7 mouse cellular contexts compared by ENCODE assay signal in the genomic region with DNA sequence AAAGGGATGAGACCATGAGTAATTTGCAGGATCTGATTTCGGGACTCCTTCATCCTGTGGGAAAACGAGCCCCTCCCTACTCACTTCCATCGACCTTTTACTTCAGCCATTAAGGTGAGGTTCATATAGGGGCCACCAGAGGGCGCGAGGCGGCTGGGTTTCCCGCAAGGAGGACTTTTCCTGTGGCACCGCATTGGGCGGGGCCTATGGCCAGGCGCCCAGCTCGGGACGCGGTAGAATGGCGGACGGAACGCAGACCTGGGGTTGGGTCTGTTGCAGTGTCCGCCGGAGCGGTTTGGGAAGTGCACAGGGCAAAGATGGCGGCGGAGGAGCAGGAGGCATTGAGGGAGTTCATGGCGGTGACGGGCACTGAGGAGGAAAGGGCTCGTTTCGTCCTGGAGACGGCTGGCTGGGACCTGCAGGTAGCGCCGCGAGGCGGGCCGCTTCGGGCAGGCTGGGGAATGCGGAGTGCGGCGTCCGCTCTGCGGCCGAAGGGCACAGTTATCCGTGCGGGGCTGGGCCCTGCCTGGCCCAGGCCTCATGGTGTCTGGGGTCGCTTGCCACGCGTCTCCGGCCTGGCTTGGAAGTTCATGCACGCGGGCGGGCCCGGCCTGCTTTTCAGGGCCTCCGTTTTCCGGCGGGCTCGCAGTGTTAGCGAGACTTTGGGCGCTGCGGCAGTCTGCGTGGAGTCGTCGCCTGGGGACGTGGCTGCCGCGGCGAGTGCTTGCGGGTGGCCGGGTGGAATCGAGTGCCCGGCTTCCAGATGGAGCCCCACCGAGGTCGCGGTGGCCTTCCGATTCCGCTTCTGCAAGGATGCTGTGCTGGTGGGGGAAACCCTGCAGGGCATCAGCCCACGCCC.
DNase-seq lines count a peak whose midpoint lies in the region; ATAC-seq lines count a peak whose summit lies in the region.
"Not testable (repeated sequence)": the region's sequence is repeated elsewhere in the genome, so short reads cannot be mapped to it uniquely, and the experiment has no call there.

No protein-coding gene starts in this region.

- not testable (repeated sequence) for H3K4me2 ChIP-seq in embryonic facial prominence, embryonic 11.5 days (ENCODE audit: low read depth, low read length)
- peak overlapping the region; percentile 41 for H3K4me2 ChIP-seq in midbrain, embryonic 13.5 days (replicated peaks)

- H3K9ac ChIP-seq in embryonic facial prominence, embryonic 11.5 days (replicated peaks; ENCODE audit: low read length): peak overlapping the region; percentile 83
- H3K9ac ChIP-seq in midbrain, embryonic 13.5 days (replicated peaks): peak overlapping the region; percentile 82

- WGBS in embryonic facial prominence, embryonic 11.5 days: 14% methylated on average over 53 of the region's 72 CpGs
- WGBS in limb, embryonic 10.5 days: 9% methylated on average over 68 of the region's 72 CpGs
- WGBS in midbrain, embryonic 13.5 days: 14% methylated on average over 70 of the region's 72 CpGs

- not testable (repeated sequence) for H3K9me3 ChIP-seq in embryonic facial prominence, embryonic 11.5 days (replicated peaks; ENCODE audit: control insufficient read depth, low read length); limb, embryonic 10.5 days (replicated peaks); midbrain, embryonic 13.5 days

- ATAC-seq in embryonic facial prominence, embryonic 11.5 days (replicated peaks; ENCODE audit: insufficient number of reproducible peaks, low FRiP score, low TSS enrichment, low read depth): peak; percentile 99
- ATAC-seq in granulocyte monocyte progenitor cell, adult 5-6 weeks (replicated peaks; ENCODE audit: poor library complexity, severe bottlenecking): peak; percentile 100
- ATAC-seq in midbrain, embryonic 13.5 days: peak; percentile 100

- not testable (repeated sequence) for H3K27me3 ChIP-seq in embryonic facial prominence, embryonic 11.5 days (ENCODE audit: control insufficient read depth, insufficient read depth, low read length); limb, embryonic 10.5 days (ENCODE audit: low read depth, poor library complexity, severe bottlenecking); midbrain, embryonic 13.5 days

- DNase-seq in adrenal gland, postnatal 14 days: peak; percentile 100
- peak; percentile 94 for DNase-seq in embryonic facial prominence, embryonic 11.5 days (ENCODE audit: low spot score)
- peak; percentile 100 for DNase-seq in kidney, adult 11 months
- DNase-seq in limb, embryonic 10.5 days (ENCODE audit: low spot score): not testable (repeated sequence)
- peak; percentile 98 for DNase-seq in spleen, adult 12 weeks (ENCODE audit: low spot score)

- peak overlapping the region; percentile 50 for H3K4me3 ChIP-seq in embryonic facial prominence, embryonic 11.5 days (ENCODE audit: low read depth, low read length)
- H3K4me3 ChIP-seq in limb, embryonic 10.5 days: peak overlapping the region; percentile 56
- peak overlapping the region; percentile 52 for H3K4me3 ChIP-seq in midbrain, embryonic 13.5 days (replicated peaks)

- H3K36me3 ChIP-seq in embryonic facial prominence, embryonic 11.5 days (replicated peaks; ENCODE audit: control insufficient read depth, insufficient read depth, low read depth, low read length); limb, embryonic 10.5 days; midbrain, embryonic 13.5 days: not testable (repeated sequence)

- not testable (repeated sequence) for H3K4me1 ChIP-seq in embryonic facial prominence, embryonic 11.5 days (ENCODE audit: control insufficient read depth, insufficient read depth, low read length); limb, embryonic 10.5 days; midbrain, embryonic 13.5 days (replicated peaks)

- not testable (repeated sequence) for H3K27ac ChIP-seq in embryonic facial prominence, embryonic 11.5 days (replicated peaks; ENCODE audit: low read depth, low read length)
- peak overlapping the region; percentile 87 for H3K27ac ChIP-seq in limb, embryonic 10.5 days
- H3K27ac ChIP-seq in midbrain, embryonic 13.5 days: peak overlapping the region; percentile 76; the same call in 1 of the 2 replicates
